Mouse (Mus musculus) CH12.LX (cell line): Measurements from ENCODE around the gene Filip1l. TPM values are rescaled to one million over a fixed set of nuclear protein-coding genes. Genes with fewer than 3 reads are reported as not detected.

Experiments
- DNase-seq: peaks from one replicate; pipeline ENCODE4 v3.0.0-alpha.2; 2013; ENCODE audit errors: extremely low read depth
- H3K27ac ChIP-seq: 2 replicates; pipeline ENCODE4 v1.5.1; 2012; ENCODE audit warnings: low read depth, mild to moderate bottlenecking, control low read depth, moderate library complexity; ENCODE audit not compliant: insufficient read depth
- H3K27me3 ChIP-seq: replicated peaks from 2 replicates; pipeline ENCODE3; 2012; ENCODE audit warnings: inconsistent platforms
- H3K36me3 ChIP-seq, 2 experiments: replicated peaks in 1 of 2; 2 replicates each; pipeline versions ENCODE3 to v1.6.1; 2012; ENCODE audit warnings: inconsistent platforms in 1 of 2, low read length in 1 of 2, mild to moderate bottlenecking in 1 of 2, mixed read lengths in 1 of 2, moderate library complexity in 1 of 2; ENCODE audit not compliant: control insufficient read depth in 1 of 2, insufficient read depth in 1 of 2
- H3K4me1 ChIP-seq, 2 experiments: 2 replicates each; pipeline ENCODE4 v1.6.1; 2012; ENCODE audit warnings: inconsistent platforms in 1 of 2, moderate library complexity in 1 of 2; ENCODE audit not compliant: insufficient read depth in 2 of 2, control insufficient read depth in 1 of 2
- H3K4me2 ChIP-seq: 2 replicates; pipeline ENCODE4 v1.6.1; 2012; ENCODE audit warnings: low read depth, mild to moderate bottlenecking, control low read depth; ENCODE audit not compliant: poor library complexity, insufficient read depth, severe bottlenecking
- H3K4me3 ChIP-seq, 3 experiments: fragments of 150-350 bp in 1 of 3; sonication (generic) in 1 of 3; replicated peaks in 1 of 3; 2 replicates each; pipeline versions ENCODE3 to v1.5.1; 2011 to 2012; ENCODE audit warnings: low read depth in 2 of 3, low read length in 2 of 3, mild to moderate bottlenecking in 2 of 3, moderate library complexity in 2 of 3, control low read depth in 1 of 3, improper control_type of control experiment in 1 of 3, inconsistent platforms in 1 of 3, mixed read lengths in 1 of 3; ENCODE audit not compliant: poor library complexity in 1 of 3
- H3K79me2 ChIP-seq: replicated peaks from 2 replicates; pipeline ENCODE4 v1.6.1; 2012; ENCODE audit warnings: mild to moderate bottlenecking, moderate library complexity; ENCODE audit not compliant: control insufficient read depth, poor library complexity, insufficient read depth, severe bottlenecking; ENCODE audit errors: extremely low read depth
- H3K9ac ChIP-seq: 2 replicates; pipeline ENCODE4 v1.6.1; 2012; ENCODE audit warnings: low read depth, mild to moderate bottlenecking, control low read depth, moderate library complexity; ENCODE audit not compliant: insufficient read depth
- H3K9me3 ChIP-seq: replicated peaks from 2 replicates; pipeline ENCODE3; 2012; ENCODE audit warnings: low read length, inconsistent platforms, mixed read lengths
- BHLHE40 ChIP-seq: IDR thresholded peaks from 2 replicates; pipeline ENCODE4 v1.6.1; 2011; ENCODE audit warnings: mild to moderate bottlenecking, low read depth, low read length, improper control_type of control experiment
- CHD1 ChIP-seq: IDR thresholded peaks from 2 replicates; pipeline ENCODE4 v1.6.1; 2012; ENCODE audit warnings: low read depth, low read length, improper control_type of control experiment, inconsistent platforms
- ELF1 ChIP-seq: IDR thresholded peaks from 2 replicates; pipeline ENCODE4 v1.6.1; 2014; ENCODE audit warnings: low read depth, mild to moderate bottlenecking, inconsistent platforms, low read length, improper control_type of control experiment
- EP300 ChIP-seq: IDR thresholded peaks from 2 replicates; pipeline ENCODE4 v1.6.1; 2011; ENCODE audit warnings: low read length, improper control_type of control experiment
- GABPA ChIP-seq: IDR thresholded peaks from 2 replicates; pipeline ENCODE4 v1.6.1; 2012; ENCODE audit warnings: low read depth, low read length, improper control_type of control experiment, inconsistent platforms; ENCODE audit not compliant: insufficient replicate concordance
- HCFC1 ChIP-seq: IDR thresholded peaks from 2 replicates; pipeline ENCODE4 v1.6.1; 2012; ENCODE audit warnings: low read depth, mild to moderate bottlenecking, inconsistent platforms, low read length, improper control_type of control experiment
- IRF4 ChIP-seq: IDR thresholded peaks from 2 replicates; pipeline ENCODE4 v1.6.1; 2014; ENCODE audit warnings: low read depth, mild to moderate bottlenecking, inconsistent platforms, low read length, improper control_type of control experiment
- JUND ChIP-seq: conservative IDR thresholded peaks from 2 replicates; pipeline ENCODE4 v1.6.1; 2011; ENCODE audit warnings: low read depth, low read length, improper control_type of control experiment
- KAT2A ChIP-seq: IDR thresholded peaks from 2 replicates; pipeline ENCODE4 v1.6.1; 2012; ENCODE audit warnings: low read length, improper control_type of control experiment, inconsistent platforms; ENCODE audit not compliant: insufficient replicate concordance
- MAFK ChIP-seq: IDR thresholded peaks from 2 replicates; pipeline ENCODE4 v1.6.1; 2011; ENCODE audit warnings: low read length, improper control_type of control experiment; ENCODE audit not compliant: insufficient replicate concordance
- MAX ChIP-seq: IDR thresholded peaks from 2 replicates; pipeline ENCODE4 v1.6.1; 2011; ENCODE audit warnings: low read length, improper control_type of control experiment
- MAZ ChIP-seq: IDR thresholded peaks from 2 replicates; pipeline ENCODE4 v1.6.1; 2012; ENCODE audit warnings: low read depth, mild to moderate bottlenecking, inconsistent platforms, low read length, improper control_type of control experiment, moderate library complexity
- MEF2A ChIP-seq: IDR thresholded peaks from 2 replicates; pipeline ENCODE4 v1.6.1; 2014; ENCODE audit warnings: low read depth, mild to moderate bottlenecking, inconsistent platforms, low read length, improper control_type of control experiment, borderline replicate concordance
- MYC ChIP-seq: IDR thresholded peaks from 2 replicates; pipeline ENCODE4 v1.6.1; 2011; ENCODE audit warnings: low read depth, mild to moderate bottlenecking, improper control_type of control experiment, low read length
- NRF1 ChIP-seq: IDR thresholded peaks from 2 replicates; pipeline ENCODE4 v1.6.1; 2014; ENCODE audit warnings: low read depth, mild to moderate bottlenecking, inconsistent platforms, low read length, improper control_type of control experiment, moderate library complexity
- POLR2A ChIP-seq: IDR thresholded peaks from 2 replicates; pipeline ENCODE4 v1.6.1; 2011; ENCODE audit warnings: low read depth, mild to moderate bottlenecking, improper control_type of control experiment, low read length
- RCOR1 ChIP-seq: conservative IDR thresholded peaks from 2 replicates; pipeline ENCODE4 v1.6.1; 2012; ENCODE audit warnings: low read depth, mild to moderate bottlenecking, inconsistent platforms, low read length, improper control_type of control experiment
- SIN3A ChIP-seq: IDR thresholded peaks from 2 replicates; pipeline ENCODE4 v1.6.1; 2012; ENCODE audit warnings: low read length, improper control_type of control experiment, inconsistent platforms
- TBP ChIP-seq: conservative IDR thresholded peaks from 2 replicates; pipeline ENCODE4 v1.6.1; 2011; ENCODE audit warnings: low read depth, low read length, improper control_type of control experiment
- UBTF ChIP-seq: IDR thresholded peaks from 2 replicates; pipeline ENCODE4 v1.6.1; 2012; ENCODE audit warnings: low read depth, mild to moderate bottlenecking, inconsistent platforms, low read length, improper control_type of control experiment, moderate library complexity
- USF2 ChIP-seq: conservative IDR thresholded peaks from 2 replicates; pipeline ENCODE4 v1.6.1; 2011; ENCODE audit warnings: low read depth, low read length, improper control_type of control experiment
- ZC3H11A ChIP-seq: IDR thresholded peaks from 2 replicates; pipeline ENCODE4 v1.6.1; 2012; ENCODE audit warnings: low read depth, mild to moderate bottlenecking, inconsistent platforms, low read length, improper control_type of control experiment
- ZKSCAN1 ChIP-seq: IDR thresholded peaks from 2 replicates; pipeline ENCODE4 v1.6.1; 2012; ENCODE audit warnings: low read depth, inconsistent platforms, low read length, improper control_type of control experiment, borderline replicate concordance
- ZNF384 ChIP-seq: IDR thresholded peaks from 2 replicates; pipeline ENCODE4 v1.6.1; 2012; ENCODE audit warnings: low read depth, low read length, improper control_type of control experiment, inconsistent platforms
- dilution Hi-C: fragments of 300-500 bp; cut with MboI; formaldehyde crosslinking; loops from 2 replicates; pipeline ENCODE4 v1.14.3; 2020; ENCODE audit warnings: low sequenced_read_pairs; ENCODE audit not compliant: extremely low pct_unique_long_range_greater_than_20kb, extremely low pct_ligation_motif_present
- in situ Hi-C: fragments of 300-500 bp; cut with MboI; formaldehyde crosslinking; loops from 3 replicates; pipeline ENCODE4 v1.14.3; 2019; ENCODE audit warnings: low sequenced_read_pairs, low pct_ligation_motif_present, low pct_unique_long_range_greater_than_20kb, mixed read lengths
- polyA plus RNA-seq: library from polyadenylated mRNA; unstranded; fragments of >175 nt; gene quantifications from 2 replicates; pipeline ENCODE4 v1.2.1, GENCODE M21; 2012; ENCODE audit warnings: low read depth; ENCODE audit not compliant: insufficient read length
- total RNA-seq, 2 experiments: library from RNA; depleted of rRNA; stranded (reverse); fragments of 300-350 nt in 1 of 2; fragments of >200 nt in 1 of 2; gene quantifications; 2 replicates each; pipeline ENCODE4 v1.2.3; 2012 to 2014

Filip1l gene
- total and polyA plus RNA-seq, 3 experiments: 2.1 to 17.6 (median 5.7) TPM

GRCm38 (mm10) chr16:57513562-57513961 lies 160.7 kb downstream of the Filip1l start:
- H3K27me3 ChIP-seq: no peaks in the 10 kb centered on the region
- dilution Hi-C loops: no loop called here
- H3K4me3 ChIP-seq: no peak overlapping the region
- DNase-seq: no peak
- H3K9ac ChIP-seq: no peak overlapping the region
- no peaks in the 10 kb centered on the region for H3K9me3 ChIP-seq
- no peaks in the 10 kb centered on the region for H3K4me1 ChIP-seq
- in situ Hi-C loops: no loop called here
- no peak overlapping the region for H3K27ac ChIP-seq
- no peak for TF ChIP-seq TBP
- no peak for TF ChIP-seq BHLHE40
- TF ChIP-seq NRF1: no peak
- TF ChIP-seq MEF2A: no peak
- no peak for TF ChIP-seq MYC
- TF ChIP-seq RCOR1: no peak
- TF ChIP-seq ELF1: no peak
- no peak for TF ChIP-seq ZNF384
- TF ChIP-seq MAFK: no peak
- no peak for TF ChIP-seq MAX
- no peak for TF ChIP-seq CHD1
- TF ChIP-seq UBTF: no peak
- TF ChIP-seq ZC3H11A: no peak
- no peak for TF ChIP-seq SIN3A
- TF ChIP-seq USF2: no peak
- no peak for TF ChIP-seq HCFC1
- TF ChIP-seq POLR2A: no peak
- TF ChIP-seq MAZ: no peak
- no peak for TF ChIP-seq IRF4
- no peak for TF ChIP-seq KAT2A
- TF ChIP-seq, all 38 proteins: peak for 0
- Histone ChIP-seq H3K36me3 (peaks cover 0 to 3% of the 10 kb centered on the region in 2 experiments), H3K4me2 (no peak overlapping the region), H3K79me2 (no peaks in the 10 kb centered on the region; the same call in 1 of the 2 replicates)

DNA sequence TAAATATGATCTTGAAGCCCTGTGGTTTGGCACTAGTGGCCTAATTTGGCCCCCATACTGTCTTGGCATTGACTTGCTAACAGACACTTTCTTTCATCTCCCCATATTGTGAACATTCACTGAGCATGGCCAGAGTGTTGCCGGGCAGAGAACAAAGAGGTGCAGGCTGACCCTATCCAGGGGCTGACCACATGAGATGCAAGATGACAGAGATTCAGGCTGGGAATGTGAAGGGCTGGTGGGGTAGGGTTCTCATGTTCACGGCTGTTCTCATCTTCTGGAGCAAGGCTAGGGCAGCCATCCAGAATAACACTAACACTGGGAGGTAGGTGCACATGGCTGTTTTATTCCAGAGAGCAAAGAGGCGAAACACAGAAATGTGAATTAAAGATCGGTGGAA lies 161.5 kb downstream of the Filip1l start:
- Histone ChIP-seq H3K9me3 (no peaks in the 10 kb centered on the region), H3K27ac (no peak overlapping the region), H3K4me2 (no peak overlapping the region), H3K36me3 (peaks cover 0 to 3% of the 10 kb centered on the region in 2 experiments), H3K9ac (no peak overlapping the region), H3K4me3 (no peak overlapping the region), H3K27me3 (no peaks in the 10 kb centered on the region), H3K4me1 (0 out of 4 replicates have a peak, but pooled peaks cover 0 to 3% of the 10 kb centered on the region in 2 experiments), H3K79me2 (no peaks in the 10 kb centered on the region; the same call in 1 of the 2 replicates)
- TF ChIP-seq GABPA: no peak
- no peak for TF ChIP-seq EP300
- TF ChIP-seq JUND: no peak
- no peak for TF ChIP-seq ZKSCAN1
- dilution Hi-C loops: no loop called here
- in situ Hi-C loops: no loop called here
- DNase-seq: no peak
